Mouse (Mus musculus) central nervous system, embryonic 11.5 days (tissue): Measurements from ENCODE around the gene BC049715. TPM values are rescaled to one million over a fixed set of nuclear protein-coding genes. Genes with fewer than 3 reads are reported as not detected.

Experiments used
- polyA plus RNA-seq: library from polyadenylated mRNA; depleted of rRNA; stranded (reverse); fragments of >200 nt; gene quantifications from 2 replicates; pipeline ENCODE4 v1.2.3, GENCODE M21; 2012; rRNA removed

Gene BC049715
- 0.48 and 1.0 TPM in 2 replicates for polyA plus RNA-seq

DNA sequence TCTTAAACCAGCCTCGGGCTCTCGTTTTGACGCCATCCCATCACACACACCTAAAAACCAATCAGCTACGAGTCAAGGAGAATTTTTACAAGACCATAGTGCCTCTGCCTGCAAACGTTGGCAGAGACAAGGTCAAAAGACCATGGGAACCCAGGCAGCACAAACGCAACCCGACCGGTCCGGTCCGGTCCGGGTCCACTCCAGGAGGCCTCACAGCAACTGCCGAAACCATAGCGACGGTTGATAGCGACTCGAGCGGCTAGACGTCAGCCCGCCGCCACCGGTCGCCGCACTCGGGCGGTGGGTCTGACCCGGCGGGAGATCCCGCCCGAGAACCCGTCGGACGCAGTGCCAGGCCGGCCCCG is at the start of gene BC049715:
BC049715 (plus strand) TSS at position 111 of the 365 bp plus-strand sequence.

DNA sequence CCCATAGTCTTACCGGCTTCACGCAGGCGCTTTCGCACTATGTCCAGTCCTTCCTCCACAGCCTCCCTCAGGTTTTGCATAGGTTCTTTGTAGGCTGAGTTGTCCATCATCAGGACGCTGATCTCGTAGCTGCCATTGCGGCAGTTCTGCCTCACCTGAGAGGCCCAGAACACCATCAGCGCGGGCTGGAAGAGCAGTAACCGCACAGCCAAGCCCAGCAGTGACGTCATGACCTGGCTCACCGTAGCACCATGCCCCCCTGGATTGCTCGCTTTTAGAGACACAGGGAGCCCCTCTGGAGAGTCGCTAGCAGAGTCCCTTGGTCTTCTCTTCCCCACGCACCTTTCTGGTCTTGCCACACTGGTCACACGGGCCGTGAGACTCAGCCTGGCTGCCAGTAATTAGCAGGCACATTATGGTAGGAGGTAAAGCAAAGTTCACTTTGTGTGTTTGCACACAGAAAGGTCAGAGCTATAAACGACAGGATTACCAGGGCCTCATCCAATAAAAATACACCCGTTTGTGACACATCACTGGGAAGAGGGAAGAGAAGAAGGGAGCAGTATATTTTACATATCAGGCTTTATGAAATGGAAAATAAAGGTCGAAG is 45.9 kb upstream of the BC049715 start, which contains the start of gene Gucy2c:
Gucy2c (minus strand) TSS at position 389 of the 610 bp plus-strand sequence.

DNA sequence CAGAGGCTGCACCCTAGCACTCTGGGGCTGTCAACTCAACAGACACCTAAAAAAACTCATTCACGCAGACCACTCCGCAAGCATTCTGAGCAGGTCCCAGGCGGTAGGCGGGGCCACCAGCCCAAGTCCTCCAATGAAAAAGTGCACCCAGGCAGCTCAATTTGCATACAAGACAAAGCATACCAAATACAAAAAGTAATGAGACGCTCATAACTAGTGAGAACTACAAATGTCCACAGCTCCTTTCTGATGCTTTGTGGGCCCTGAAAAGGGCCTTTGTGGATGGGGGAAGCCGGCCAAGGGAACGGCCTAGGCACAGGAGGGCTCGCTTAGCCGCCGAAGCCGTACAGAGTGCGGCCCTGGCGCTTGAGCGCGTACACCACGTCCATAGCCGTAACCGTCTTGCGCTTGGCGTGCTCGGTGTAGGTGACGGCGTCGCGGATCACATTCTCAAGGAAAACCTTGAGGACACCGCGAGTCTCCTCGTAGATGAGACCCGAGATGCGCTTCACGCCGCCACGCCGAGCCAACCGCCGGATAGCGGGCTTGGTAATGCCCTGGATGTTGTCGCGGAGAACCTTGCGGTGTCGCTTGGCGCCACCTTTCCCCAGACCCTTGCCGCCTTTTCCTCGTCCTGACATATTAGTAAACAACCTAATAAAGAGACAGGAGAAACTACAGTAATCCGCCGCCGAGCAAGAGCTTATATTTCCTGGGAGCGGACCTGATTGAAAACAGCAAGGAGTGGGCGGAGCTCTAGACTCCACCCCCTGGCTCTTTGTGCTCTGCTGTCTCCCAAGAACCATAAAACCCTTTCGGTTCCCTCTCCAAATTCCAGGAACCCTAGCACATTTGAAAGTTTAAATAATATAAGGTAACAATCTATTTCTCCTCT is 23.4 kb upstream of the BC049715 start, which contains the start of gene Hist4h4:
Hist4h4 (minus strand) TSS at position 677 of the 895 bp plus-strand sequence.

DNA sequence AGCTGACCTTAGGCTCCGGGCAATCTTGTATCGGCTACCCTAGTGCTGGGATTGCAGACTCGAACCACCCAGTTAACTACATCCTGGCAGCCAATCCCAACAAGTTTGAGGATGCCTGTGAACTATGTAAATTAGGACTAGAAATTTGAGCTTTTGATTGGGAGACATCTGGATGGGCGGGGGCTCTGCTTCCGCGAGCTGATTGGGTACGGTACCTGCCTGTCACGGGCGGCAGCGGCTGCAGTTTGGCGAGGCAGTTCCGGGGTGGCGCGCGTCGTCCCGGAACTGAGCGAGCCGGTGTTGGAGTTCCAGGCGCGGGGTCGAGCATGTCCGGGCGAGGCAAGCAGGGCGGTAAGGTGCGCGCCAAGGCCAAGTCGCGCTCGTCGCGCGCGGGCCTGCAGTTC is 19.4 kb upstream of the BC049715 start, which contains the start of gene H2afj:
H2afj (plus strand) TSS at position 231 of the 404 bp plus-strand sequence.

DNA sequence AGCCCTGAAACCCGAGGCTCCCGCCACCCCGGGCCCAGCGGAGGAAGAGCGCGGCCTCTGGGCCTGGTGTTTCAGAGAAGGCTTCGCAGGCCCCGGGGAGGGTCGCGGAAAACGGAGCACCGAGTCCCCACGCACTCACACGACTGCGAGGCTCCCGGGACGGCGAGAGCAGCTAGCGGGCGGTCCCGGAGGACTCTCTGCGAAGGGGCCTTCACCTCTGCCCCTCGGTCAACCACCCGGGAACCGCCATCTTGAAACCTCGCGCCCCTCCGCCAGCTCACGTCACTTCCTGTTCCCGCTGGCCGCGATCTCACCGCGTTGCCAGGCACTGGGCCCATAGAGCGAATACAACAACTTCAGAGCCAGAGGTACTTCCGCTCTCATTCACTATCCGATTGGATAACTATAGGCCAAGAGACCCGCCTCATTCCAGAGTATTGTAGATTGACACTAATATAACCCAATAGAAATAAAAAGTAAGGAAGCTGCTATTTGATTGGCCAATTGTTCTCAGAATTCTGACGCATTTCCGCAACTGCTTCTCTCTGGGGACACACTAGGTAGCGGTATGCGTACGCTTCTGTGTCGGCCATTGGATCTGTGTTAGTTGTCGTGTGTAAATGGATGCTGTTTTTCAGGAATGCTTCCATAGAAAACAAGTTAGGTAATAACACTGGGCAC is 595 bp downstream of the BC049715 start, which contains the start of gene Wbp11:
Wbp11 (minus strand) TSS at position 353 of the 681 bp plus-strand sequence.

DNA sequence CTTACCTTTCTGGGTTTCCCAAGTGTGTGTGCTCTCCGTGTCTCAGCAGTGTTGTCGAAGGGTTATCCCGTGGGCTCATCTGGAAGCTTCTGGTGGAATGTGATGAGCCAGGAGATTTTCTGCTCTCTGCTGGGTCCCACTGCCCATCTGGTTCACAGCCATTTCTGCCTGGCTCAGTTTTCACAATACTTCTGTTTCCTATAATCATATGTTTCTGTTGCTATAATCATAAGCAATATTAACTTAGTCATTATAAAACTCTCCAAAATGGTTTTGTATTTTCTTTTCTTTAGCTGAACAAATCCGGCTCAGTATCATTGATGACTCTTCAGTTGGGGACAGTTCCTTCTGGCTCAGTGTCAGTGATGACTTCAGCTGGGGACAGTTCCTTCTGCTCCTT is 7.9 kb downstream of the BC049715 start, which contains the start of gene Smco3:
Smco3 (minus strand) TSS at position 101 of the 400 bp plus-strand sequence.

DNA sequence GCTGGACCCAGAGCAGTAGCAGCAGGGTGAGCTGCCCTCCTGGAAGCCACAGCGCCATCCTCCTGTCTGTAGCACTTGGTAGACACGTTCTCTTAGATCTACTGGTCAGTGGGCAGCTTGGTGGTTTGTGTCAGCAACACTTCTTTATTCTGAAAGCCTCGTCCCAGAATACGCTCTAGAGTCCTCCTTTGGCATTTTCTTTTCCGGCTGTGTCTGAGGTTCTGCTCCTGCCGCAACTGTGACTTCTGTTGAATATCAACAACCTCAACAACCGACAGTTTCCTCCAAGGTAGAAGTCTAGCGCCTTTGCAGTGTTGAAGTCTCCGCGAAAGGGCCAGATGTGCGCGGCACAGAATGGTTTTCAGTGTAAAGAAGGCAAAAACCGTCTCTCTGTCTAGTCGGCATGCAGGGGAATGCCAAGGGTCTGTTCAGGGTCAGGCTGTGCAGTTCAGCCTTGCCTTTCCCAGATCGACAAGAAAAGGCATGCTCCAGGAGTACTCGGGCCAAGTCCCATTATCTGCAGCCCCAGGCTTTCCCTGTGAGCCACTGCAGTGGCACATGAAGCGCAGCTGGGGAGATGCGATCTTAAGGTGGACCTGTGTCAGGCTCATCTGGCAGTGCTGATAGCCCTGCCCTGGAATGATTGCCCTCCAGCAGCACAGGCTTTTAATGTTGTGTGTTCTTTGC is 29.9 kb downstream of the BC049715 start, which contains the start of gene Art4:
Art4 (minus strand) TSS at position 548 of the 687 bp plus-strand sequence.

DNA sequence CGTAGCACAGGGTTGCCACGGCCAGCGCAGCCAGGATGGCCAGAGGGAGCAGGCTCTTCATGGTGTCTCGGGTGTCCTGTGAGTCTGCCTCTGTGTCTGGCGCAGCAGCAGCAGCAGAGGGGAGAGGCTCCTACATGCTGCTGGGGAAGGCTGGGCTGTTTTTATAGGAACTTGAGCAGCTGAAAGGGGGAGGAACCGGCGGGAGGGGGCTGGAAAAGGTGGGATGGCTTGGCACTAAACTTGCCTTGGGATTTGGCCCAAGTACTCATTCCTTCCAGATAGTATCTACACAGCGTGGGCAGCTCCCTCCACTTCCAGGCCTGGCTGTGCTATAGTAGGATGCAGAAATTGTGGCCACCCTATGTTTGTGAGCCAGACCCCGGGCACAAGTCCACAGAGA is 48.2 kb downstream of the BC049715 start, which contains the start of gene Mgp:
Mgp (minus strand) TSS at position 154 of the 400 bp plus-strand sequence.

Other genes starting within 250 kb of the BC049715 start
- gene Plbd1, start 165.7 kb upstream of the BC049715 start, polyA plus RNA-seq, result 0.49 and 0.82 TPM in 2 replicates
- 0.10 and 0.14 TPM in 2 replicates for gene Gucy2c, start 45.9 kb upstream of the BC049715 start, polyA plus RNA-seq
- 0.95 and 1.2 TPM in 2 replicates for gene Hist4h4, start 23.2 kb upstream of the BC049715 start, polyA plus RNA-seq
- 66.3 and 116 TPM in 2 replicates for gene H2afj, start 19.4 kb upstream of the BC049715 start, polyA plus RNA-seq
- gene Wbp11, start 607 bp downstream of the BC049715 start, polyA plus RNA-seq, result 115 and 127 TPM in 2 replicates
- gene Smco3, start 7.8 kb downstream of the BC049715 start, polyA plus RNA-seq, result 0.73 and 1.1 TPM in 2 replicates
- 1.8 and 2.9 TPM in 2 replicates for gene Art4, start 30.1 kb downstream of the BC049715 start, polyA plus RNA-seq
- gene Mgp, start 48.2 kb downstream of the BC049715 start, polyA plus RNA-seq, result 3.2 and 24.3 TPM in 2 replicates
- gene Erp27, start 94.6 kb downstream of the BC049715 start, polyA plus RNA-seq, result 0.05 and 0.35 TPM in 2 replicates
- 0.09 TPM in 1 of 2 replicates, not detected in the other for gene Pde6h, start 96.2 kb downstream of the BC049715 start, polyA plus RNA-seq
- 23.0 and 40.8 TPM in 2 replicates for gene Arhgdib, start 114.3 kb downstream of the BC049715 start, polyA plus RNA-seq